11 mouse cellular contexts compared by ENCODE assay signal in genomic region chr5:74265601-74266475, GRCm38 (mm10).
DNase-seq lines count a peak whose midpoint lies in the region; ATAC-seq and TF ChIP-seq lines count a peak whose summit lies in the region.
"Had no signal": no experiment of that assay in that cellular context is flagged by ENCODE, and none has a peak within 500 bp of the region (broad histone marks: within the 10 kb centered on the region; RNA-seq: fewer than 3 reads in every experiment).

No protein-coding gene starts in this region.

- H3K4me2 ChIP-seq in kidney, embryonic 14.5 days (replicated peaks; ENCODE audit: low read depth, low read length), result no peak overlapping the region
- H3K4me2 ChIP-seq in embryonic facial prominence, embryonic 12.5 days (replicated peaks), result no peak overlapping the region
- H3K4me2 ChIP-seq in limb, embryonic 13.5 days (replicated peaks), result peak overlapping the region; percentile 28
- H3K4me2 ChIP-seq: forebrain, embryonic 12.5 days had no signal

- H3K4me3 ChIP-seq in cerebellum, adult 2 months (replicated peaks; ENCODE audit: insufficient read depth, low read depth, low read length), result no peak overlapping the region
- H3K4me3 ChIP-seq in kidney, embryonic 14.5 days (ENCODE audit: low read length), result no peak overlapping the region
- no peak overlapping the region for H3K4me3 ChIP-seq in embryonic facial prominence, embryonic 12.5 days
- no peak overlapping the region for H3K4me3 ChIP-seq in limb, embryonic 13.5 days
- H3K4me3 ChIP-seq: forebrain, embryonic 12.5 days had no signal

- no peak for ATAC-seq in kidney, embryonic 14.5 days (ENCODE audit: low FRiP score, low TSS enrichment)
- ATAC-seq in embryonic facial prominence, embryonic 12.5 days (ENCODE audit: insufficient number of reproducible peaks, insufficient read depth, low FRiP score, low TSS enrichment), result no peak
- peak; percentile 37; the same call in 1 of the 2 replicates for ATAC-seq in limb, embryonic 13.5 days (ENCODE audit: low FRiP score, low read depth)
- ATAC-seq: inflammation-experienced regulatory T-cells, adult 6 months had no signal

- H3K4me1 ChIP-seq in cerebellum, adult 2 months (ENCODE audit: control insufficient read depth, insufficient read depth, low read length), result peaks cover 36% of the 10 kb centered on the region
- H3K4me1 ChIP-seq in kidney, embryonic 14.5 days (ENCODE audit: control insufficient read depth, insufficient read depth, low read length), result peaks cover 13% of the 10 kb centered on the region; the same call in 1 of the 2 replicates
- peaks cover 39% of the 10 kb centered on the region for H3K4me1 ChIP-seq in embryonic facial prominence, embryonic 12.5 days
- H3K4me1 ChIP-seq in limb, embryonic 13.5 days, result peaks cover 60% of the 10 kb centered on the region

- peak overlapping the region; percentile 74 for H3K27ac ChIP-seq in cerebellum, adult 2 months (ENCODE audit: insufficient read depth, low read length)
- H3K27ac ChIP-seq in kidney, embryonic 14.5 days (ENCODE audit: low read depth, low read length), result peak overlapping the region; percentile 62; the same call in 1 of the 2 replicates
- H3K27ac ChIP-seq in embryonic facial prominence, embryonic 12.5 days, result peak overlapping the region; percentile 36; the same call in 1 of the 2 replicates
- peak overlapping the region; percentile 93 for H3K27ac ChIP-seq in limb, embryonic 13.5 days
- H3K27ac ChIP-seq: forebrain, embryonic 12.5 days had no signal

- TF ChIP-seq POLR2A in cerebellum, adult 2 months (IDR thresholded peaks at IDR 0.05; ENCODE audit: borderline replicate concordance, insufficient read depth, low read length), result no peak

- no peaks in the 10 kb centered on the region for H3K9me3 ChIP-seq in kidney, embryonic 14.5 days (ENCODE audit: control insufficient read depth, low read length)
- no peaks in the 10 kb centered on the region for H3K9me3 ChIP-seq in embryonic facial prominence, embryonic 12.5 days
- H3K9me3 ChIP-seq in limb, embryonic 13.5 days, result no peaks in the 10 kb centered on the region
- H3K9me3 ChIP-seq: forebrain, embryonic 12.5 days had no signal

- TF ChIP-seq CTCF in cerebellum, adult 2 months (IDR thresholded peaks at IDR 0.05; ENCODE audit: borderline replicate concordance, insufficient read depth, low read depth, low read length), result no peak

- no peaks in the 10 kb centered on the region for H3K36me3 ChIP-seq in kidney, embryonic 14.5 days (ENCODE audit: control insufficient read depth, insufficient read depth, low read length)
- H3K36me3 ChIP-seq in embryonic facial prominence, embryonic 12.5 days, result no peaks in the 10 kb centered on the region
- no peaks in the 10 kb centered on the region for H3K36me3 ChIP-seq in limb, embryonic 13.5 days
- H3K36me3 ChIP-seq: forebrain, embryonic 12.5 days had no signal

- WGBS in cerebellum, adult 2 months, result 62% methylated on average over 13 of the region's 13 CpGs
- WGBS in kidney, embryonic 14.5 days, result 58% methylated on average over 13 of the region's 13 CpGs
- WGBS in embryonic facial prominence, embryonic 12.5 days, result 30% methylated on average over 13 of the region's 13 CpGs
- 23% methylated on average over 13 of the region's 13 CpGs for WGBS in limb, embryonic 13.5 days

- peak in 1 of 2 experiments; percentile 40 for DNase-seq in cerebellum, adult 2 months
- no peak for DNase-seq in cerebellum, adult 18-20 months
- DNase-seq in kidney, postnatal 14 days, result no peak
- no peak for DNase-seq in layer of hippocampus, adult 8-10 months (ENCODE audit: low spot score in 2 of 2)
- DNase-seq in adrenal gland, postnatal 10 days, result no peak
- DNase-seq: spleen, adult 18-20 months had no signal

- no peak overlapping the region for H3K9ac ChIP-seq in kidney, embryonic 14.5 days (ENCODE audit: low read depth, low read length)
- H3K9ac ChIP-seq in embryonic facial prominence, embryonic 12.5 days, result no peak overlapping the region
- H3K9ac ChIP-seq in limb, embryonic 13.5 days, result 0 out of 2 replicates have a peak overlapping the region, but pooled peaks have one; percentile 13
- H3K9ac ChIP-seq: forebrain, embryonic 12.5 days had no signal

- no peaks in the 10 kb centered on the region for H3K27me3 ChIP-seq in cerebellum, adult 2 months (ENCODE audit: control insufficient read depth, insufficient read depth, low read length)
- H3K27me3 ChIP-seq in kidney, embryonic 14.5 days (ENCODE audit: control insufficient read depth, insufficient read depth, low read length), result no peaks in the 10 kb centered on the region
- no peaks in the 10 kb centered on the region for H3K27me3 ChIP-seq in embryonic facial prominence, embryonic 12.5 days
- no peaks in the 10 kb centered on the region for H3K27me3 ChIP-seq in limb, embryonic 13.5 days
- H3K27me3 ChIP-seq: forebrain, embryonic 12.5 days had no signal

Comparison
In these comparisons a context has a peak if more than half of its experiments do, and no peak if none do; other contexts are left out.
1. H3K27ac ChIP-seq: peak in every context shown above with its lines; median percentile 93 in limb, embryonic 13.5 days; 74 in cerebellum, adult 2 months; 62 in kidney, embryonic 14.5 days; 36 in embryonic facial prominence, embryonic 12.5 days.